Mouse (Mus musculus): ENCODE data around the gene D630003M21Rik.

DNA sequence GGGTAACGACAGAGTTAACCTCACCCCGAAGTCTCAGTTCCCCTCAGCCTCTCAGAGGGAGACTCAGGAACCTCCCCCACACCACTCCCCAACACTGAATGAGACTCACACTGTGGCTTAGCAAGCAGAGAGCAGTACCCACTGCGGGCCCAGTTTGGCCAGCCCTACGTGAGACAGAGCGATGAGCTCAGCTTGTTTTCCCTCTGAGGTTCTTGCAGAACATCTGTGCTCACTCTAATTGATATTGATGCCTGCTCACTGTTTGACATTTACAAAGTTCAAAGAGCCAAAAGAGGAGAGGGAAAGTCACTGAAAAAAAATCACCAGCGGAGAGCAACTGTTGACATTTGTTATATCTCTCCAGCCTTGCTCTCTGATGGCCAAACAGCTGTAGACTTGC lies 67.3 kb downstream of the D630003M21Rik start:
- no peak for TF ChIP-seq POLR2A (IDR thresholded peaks at IDR 0.05; ENCODE audit: insufficient read depth, low read depth, low read length)
- TF ChIP-seq CTCF (IDR thresholded peaks at IDR 0.05; ENCODE audit: insufficient read depth, low read depth, low read length): no peak

Measured in olfactory bulb, adult 2 months (tissue).